Mouse (Mus musculus) testis, adult 2 months (tissue): ENCODE measurements around the gene Fank1. TPM values are rescaled to one million over a fixed set of nuclear protein-coding genes. Genes with fewer than 3 reads are reported as not detected.

Source experiments
- H3K27ac ChIP-seq: fragments of 200-500 bp; 2 replicates; pipeline ENCODE4 v1.5.1; 2012; ENCODE audit warnings: low read depth, low read length; ENCODE audit not compliant: control insufficient read depth, insufficient read depth
- H3K27me3 ChIP-seq: fragments of 200-500 bp; 2 replicates; pipeline ENCODE4 v1.6.1; 2012; ENCODE audit warnings: mild to moderate bottlenecking, low read length, moderate library complexity; ENCODE audit not compliant: control insufficient read depth, insufficient read depth
- H3K36me3 ChIP-seq: fragments of 200-500 bp; 2 replicates; pipeline ENCODE4 v1.6.1; 2012; ENCODE audit warnings: mild to moderate bottlenecking, low read length; ENCODE audit not compliant: control insufficient read depth, insufficient read depth
- H3K4me1 ChIP-seq: fragments of 200-500 bp; 2 replicates; pipeline ENCODE4 v1.6.1; 2012; ENCODE audit warnings: low read length; ENCODE audit not compliant: control insufficient read depth, insufficient read depth
- H3K4me3 ChIP-seq: fragments of 200-500 bp; 2 replicates; pipeline ENCODE4 v1.5.1; 2012; ENCODE audit warnings: low read depth, mild to moderate bottlenecking, low read length, moderate library complexity, mixed read lengths; ENCODE audit not compliant: control insufficient read depth
- CTCF ChIP-seq: fragments of 200-500 bp; IDR thresholded peaks from 2 replicates; pipeline ENCODE4 v1.5.1; 2012; ENCODE audit warnings: low read depth, mild to moderate bottlenecking, inconsistent platforms, low read length, moderate library complexity; ENCODE audit not compliant: control insufficient read depth, insufficient read depth, insufficient replicate concordance
- POLR2A ChIP-seq: fragments of 200-500 bp; IDR thresholded peaks from 2 replicates; pipeline ENCODE4 v1.6.1; 2012; ENCODE audit warnings: low read depth, mild to moderate bottlenecking, inconsistent platforms, low read length, moderate library complexity; ENCODE audit not compliant: control insufficient read depth
- polyA plus RNA-seq: library from polyadenylated mRNA; depleted of rRNA; stranded (reverse); fragments of >200 nt; gene quantifications from 2 replicates; pipeline ENCODE4 v1.2.3, GENCODE M21; 2012

The Fank1 gene
- polyA plus RNA-seq, 1 experiment, result 217 TPM

- H3K4me3 ChIP-seq, result no peak overlapping the region
- H3K27me3 ChIP-seq, result no peaks in the 10 kb centered on the region
- H3K27ac ChIP-seq, result no peak overlapping the region
- H3K4me1 ChIP-seq, result peaks cover under 1% of the 10 kb centered on the region; the same call in 1 of the 2 replicates
- TF ChIP-seq CTCF, result no peak
- no peak for TF ChIP-seq POLR2A
- H3K36me3 ChIP-seq, result no peaks in the 10 kb centered on the region; the same call in 1 of the 2 replicates
Measured at GRCm38 (mm10) chr7:133742530-133743325, 33.9 kb upstream of the Fank1 start.

- Histone ChIP-seq H3K36me3 (no peaks in the 10 kb centered on the region; the same call in 1 of the 2 replicates), H3K4me3 (no peak overlapping the region), H3K27ac (no peak overlapping the region), H3K27me3 (no peaks in the 10 kb centered on the region), H3K4me1 (peaks cover 8% of the 10 kb centered on the region)
- no peak for TF ChIP-seq POLR2A
- TF ChIP-seq CTCF, result no peak
Measured at GRCm38 (mm10) chr7:133743611-133744010, 33.0 kb upstream of the Fank1 start.

GRCm38 (mm10) chr7:133744209-133744608 lies 32.5 kb upstream of the Fank1 start:
- no peaks in the 10 kb centered on the region; the same call in 1 of the 2 replicates for H3K36me3 ChIP-seq
- H3K27me3 ChIP-seq, result no peaks in the 10 kb centered on the region
- peaks cover 11% of the 10 kb centered on the region for H3K4me1 ChIP-seq
- no peak for TF ChIP-seq CTCF
- no peak for TF ChIP-seq POLR2A
- no peak overlapping the region for H3K4me3 ChIP-seq
- no peak overlapping the region for H3K27ac ChIP-seq

- no peaks in the 10 kb centered on the region; the same call in 1 of the 2 replicates for H3K36me3 ChIP-seq
- H3K27ac ChIP-seq, result no peak overlapping the region
Measured at GRCm38 (mm10) chr7:133744701-133745100, 32.0 kb upstream of the Fank1 start.

GRCm38 (mm10) chr7:133747372-133747771 lies 29.3 kb upstream of the Fank1 start:
- H3K27me3 ChIP-seq, result no peaks in the 10 kb centered on the region
- no peak overlapping the region for H3K4me3 ChIP-seq
- no peaks in the 10 kb centered on the region; the same call in 1 of the 2 replicates for H3K36me3 ChIP-seq
- no peak; the same call in 1 of the 2 replicates for TF ChIP-seq POLR2A
- no peak for TF ChIP-seq CTCF
- peaks cover 13% of the 10 kb centered on the region for H3K4me1 ChIP-seq
- H3K27ac ChIP-seq, result peak overlapping the region; percentile 32

More at GRCm38 (mm10) chr7:133744701-133745100, 32.0 kb upstream of the Fank1 start:
- Histone ChIP-seq H3K27me3 (no peaks in the 10 kb centered on the region), H3K4me3 (no peak overlapping the region), H3K4me1 (peaks cover 11% of the 10 kb centered on the region)
- TF ChIP-seq CTCF, result no peak
- TF ChIP-seq POLR2A, result no peak

GRCm38 (mm10) chr7:133748753-133749152 lies 27.9 kb upstream of the Fank1 start:
- no peak overlapping the region for H3K4me3 ChIP-seq
- H3K27me3 ChIP-seq, result no peaks in the 10 kb centered on the region
- no peak for TF ChIP-seq CTCF
- TF ChIP-seq POLR2A, result no peak
- H3K36me3 ChIP-seq, result no peaks in the 10 kb centered on the region
- peaks cover 13% of the 10 kb centered on the region for H3K4me1 ChIP-seq
- peak overlapping the region; percentile 39; the same call in 1 of the 2 replicates for H3K27ac ChIP-seq

GRCm38 (mm10) chr7:133750666-133751065 lies 26.0 kb upstream of the Fank1 start:
- Histone ChIP-seq H3K27ac (peak overlapping the region; percentile 33; the same call in 1 of the 2 replicates), H3K36me3 (no peaks in the 10 kb centered on the region), H3K4me3 (no peak overlapping the region), H3K4me1 (peaks cover 16% of the 10 kb centered on the region), H3K27me3 (no peaks in the 10 kb centered on the region)
- no peak for TF ChIP-seq CTCF
- TF ChIP-seq POLR2A, result no peak
